Mouse (Mus musculus) liver, embryonic 13.5 days (tissue): Measurements from ENCODE around the gene Stk36. TPM values are rescaled to one million over a fixed set of nuclear protein-coding genes. Genes with fewer than 3 reads are reported as not detected.

ENCODE experiments used
- ATAC-seq: fragments of 200-750 bp; cut with Nextera tagmentation; 2 replicates; pipeline ENCODE4 v1.8.0; 2017; ENCODE audit warnings: low read depth, mild to moderate bottlenecking, moderate number of reproducible peaks, moderate library complexity
- DNase-seq: peaks from one replicate; pipeline ENCODE4 v3.0.0; 2022
- H3K27ac ChIP-seq: fragments of 300-500 bp; sonication (generic); 2 replicates; pipeline ENCODE4 v1.5.1; 2015; ENCODE audit warnings: moderate library complexity, mild to moderate bottlenecking, inconsistent platforms
- H3K27me3 ChIP-seq: fragments of 300-500 bp; sonication (generic); 2 replicates; pipeline ENCODE4 v1.6.1; 2015; ENCODE audit warnings: mild to moderate bottlenecking, inconsistent platforms
- H3K36me3 ChIP-seq: fragments of 300-500 bp; sonication (generic); 2 replicates; pipeline ENCODE4 v1.6.1; 2015; ENCODE audit warnings: mild to moderate bottlenecking, inconsistent platforms
- H3K4me1 ChIP-seq: fragments of 300-500 bp; sonication (generic); replicated peaks from 2 replicates; pipeline ENCODE4 v1.6.1; 2015; ENCODE audit warnings: inconsistent platforms
- H3K4me2 ChIP-seq: fragments of 300-500 bp; sonication (generic); 2 replicates; pipeline ENCODE4 v1.6.1; 2015; ENCODE audit warnings: inconsistent platforms, mild to moderate bottlenecking, moderate library complexity
- H3K4me3 ChIP-seq: fragments of 300-500 bp; sonication (generic); replicated peaks from 2 replicates; pipeline ENCODE4 v1.5.1; 2015; ENCODE audit warnings: mild to moderate bottlenecking, inconsistent platforms
- H3K9ac ChIP-seq: fragments of 300-500 bp; sonication (generic); 2 replicates; pipeline ENCODE4 v1.6.1; 2015; ENCODE audit warnings: mild to moderate bottlenecking, inconsistent platforms
- H3K9me3 ChIP-seq: fragments of 300-500 bp; sonication (generic); replicated peaks from 2 replicates; pipeline ENCODE4 v1.6.1; 2016; ENCODE audit warnings: inconsistent platforms
- WGBS: fragments of 180-500 bp; shearing (Covaris S2); methylation state at CpG from one replicate; pipeline ENCODE4 v1.1.7; 2015; ENCODE audit not compliant: insufficient replicate concordance; 5-methylcytosine and 5-hydroxymethylcytosine counted together
- polyA plus RNA-seq: library from polyadenylated mRNA; unstranded; fragments of >200 nt; fragmentation: Nextera tagmentation; extraction: Ambion mirVana; gene quantifications from 2 replicates; pipeline ENCODE4 v1.2.1, GENCODE M21; 2015

The Stk36 gene
- polyA plus RNA-seq, 1 experiment from 2014 or later: 0.58 TPM

DNA sequence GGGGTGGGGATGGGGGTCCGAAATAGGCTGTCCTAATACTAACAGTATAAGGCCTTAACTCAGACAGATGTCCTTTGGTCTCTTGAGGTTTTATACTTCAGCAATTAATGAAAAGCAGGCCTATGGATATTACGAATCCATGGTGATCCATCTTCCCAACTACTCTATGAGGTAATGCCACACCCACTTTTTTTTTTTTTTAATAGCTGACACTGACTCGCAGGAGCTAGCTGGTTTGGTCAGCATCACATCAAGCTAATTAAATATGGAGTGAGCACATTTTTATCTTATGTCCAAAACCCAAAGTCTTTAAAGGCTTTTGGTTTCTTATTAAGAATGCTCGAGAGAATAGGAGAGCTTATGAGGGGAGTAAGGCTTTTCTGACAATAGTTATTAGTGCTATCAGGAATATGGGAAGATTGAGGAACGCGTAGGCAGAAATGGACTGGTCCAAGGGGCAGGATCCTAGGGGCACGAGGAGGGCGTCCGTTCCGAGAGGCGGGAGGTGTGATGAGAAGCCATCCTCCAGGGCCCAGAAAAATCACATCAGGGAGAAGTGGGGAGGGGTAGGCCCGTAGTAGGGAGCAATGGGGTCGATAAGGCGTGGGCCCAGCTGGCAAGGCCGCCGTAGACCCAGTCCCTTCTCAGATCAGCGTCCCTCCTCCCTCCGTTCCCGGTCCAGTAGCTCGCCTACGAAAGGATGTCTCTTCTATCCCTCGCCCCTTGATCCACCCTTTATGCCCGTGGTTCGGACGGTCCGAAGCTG lies 561 bp upstream of the Stk36 start:
- peak overlapping the region; percentile 81 for H3K4me3 ChIP-seq
- H3K36me3 ChIP-seq: peaks cover 27% of the 10 kb centered on the region
- 7% methylated on average over 26 of the region's 26 CpGs for WGBS
- peak; percentile 68 for ATAC-seq
- no peaks in the 10 kb centered on the region for H3K9me3 ChIP-seq
- H3K27me3 ChIP-seq: no peaks in the 10 kb centered on the region
- 0 out of 2 replicates have a peak overlapping the region, but pooled peaks have one; percentile 8 for H3K27ac ChIP-seq
- peak overlapping the region; percentile 82 for H3K9ac ChIP-seq
- H3K4me2 ChIP-seq: peak overlapping the region; percentile 80
- no peak for DNase-seq
- H3K4me1 ChIP-seq: peaks cover 20% of the 10 kb centered on the region

DNA sequence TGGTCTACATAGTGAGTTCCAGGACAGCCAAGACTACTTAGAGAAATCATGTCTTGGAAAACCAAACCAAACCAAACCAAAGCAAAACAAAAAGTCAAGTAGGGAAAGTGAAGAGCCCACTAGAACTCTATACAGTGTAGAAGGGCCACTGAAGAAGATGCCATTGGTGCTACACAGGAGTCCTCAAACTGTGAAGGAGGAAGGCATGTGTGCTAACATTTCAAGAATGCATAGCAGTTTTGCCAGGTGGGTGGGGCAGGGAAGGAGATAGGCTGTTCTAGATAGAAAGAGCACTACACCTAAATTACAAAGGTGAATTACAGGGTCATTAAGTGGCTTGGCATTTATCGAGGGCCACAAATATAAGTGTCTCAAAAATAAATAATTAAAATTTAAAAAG lies 22.9 kb downstream of the Stk36 start:
- 81% methylated on average over 1 of the region's 1 CpGs for WGBS
- Histone ChIP-seq H3K4me2 (no peak overlapping the region), H3K27me3 (no peaks in the 10 kb centered on the region), H3K36me3 (no peaks in the 10 kb centered on the region), H3K9ac (no peak overlapping the region), H3K9me3 (no peaks in the 10 kb centered on the region), H3K27ac (no peak overlapping the region), H3K4me1 (no peaks in the 10 kb centered on the region), H3K4me3 (no peak overlapping the region)
- no peak for ATAC-seq
- DNase-seq: no peak

DNA sequence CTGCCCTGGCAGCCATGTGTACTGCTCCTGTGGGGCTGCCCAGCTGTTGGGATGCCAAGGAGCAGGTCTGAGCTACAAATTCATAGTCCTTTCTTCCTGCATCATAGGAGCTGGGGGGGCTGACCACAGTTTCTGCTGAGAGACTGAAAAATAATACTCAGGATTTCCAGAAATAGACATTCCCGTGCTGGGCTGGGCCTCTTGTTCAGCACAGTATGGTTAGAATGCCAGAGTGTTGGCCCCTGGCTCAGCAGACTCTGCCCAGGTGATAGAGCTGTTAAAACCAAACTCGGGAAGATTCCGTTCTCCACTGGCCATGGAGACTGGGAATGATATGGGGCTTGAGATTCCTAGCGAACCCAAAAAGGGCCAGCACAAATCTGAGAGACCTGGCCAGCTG lies 24.8 kb downstream of the Stk36 start:
- DNase-seq: no peak
- Histone ChIP-seq H3K27ac (no peak overlapping the region), H3K9ac (no peak overlapping the region), H3K4me3 (no peak overlapping the region), H3K9me3 (no peaks in the 10 kb centered on the region), H3K27me3 (no peaks in the 10 kb centered on the region), H3K4me2 (no peak overlapping the region), H3K4me1 (no peaks in the 10 kb centered on the region), H3K36me3 (no peaks in the 10 kb centered on the region)
- WGBS: 60% methylated on average over 4 of the region's 4 CpGs
- no peak for ATAC-seq

DNA sequence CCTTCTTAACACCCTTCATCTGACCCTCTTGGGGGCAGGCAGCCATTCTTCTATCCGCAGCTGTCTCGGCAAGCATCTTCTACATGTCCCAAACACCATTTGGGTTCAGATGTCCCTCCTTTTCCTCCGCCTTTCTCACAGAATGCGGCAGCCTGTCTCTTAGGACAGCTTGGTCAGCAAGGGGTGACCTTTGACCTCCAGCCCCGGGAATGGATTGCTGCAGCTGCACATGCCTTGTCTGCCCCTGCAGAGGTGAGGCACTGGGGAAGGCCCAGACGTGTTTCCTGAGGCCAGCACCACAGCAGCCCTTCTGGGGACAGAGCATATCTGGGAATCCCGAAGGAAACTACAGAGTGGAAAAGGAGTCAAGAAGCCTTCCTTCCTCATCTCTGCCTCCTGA lies 26.8 kb downstream of the Stk36 start:
- ATAC-seq: no peak
- Histone ChIP-seq H3K4me3 (no peak overlapping the region), H3K27ac (no peak overlapping the region), H3K9me3 (no peaks in the 10 kb centered on the region), H3K27me3 (no peaks in the 10 kb centered on the region), H3K4me2 (no peak overlapping the region), H3K36me3 (no peaks in the 10 kb centered on the region), H3K4me1 (no peaks in the 10 kb centered on the region), H3K9ac (no peak overlapping the region)
- no peak for DNase-seq
- 54% methylated on average over 7 of the region's 7 CpGs for WGBS

DNA sequence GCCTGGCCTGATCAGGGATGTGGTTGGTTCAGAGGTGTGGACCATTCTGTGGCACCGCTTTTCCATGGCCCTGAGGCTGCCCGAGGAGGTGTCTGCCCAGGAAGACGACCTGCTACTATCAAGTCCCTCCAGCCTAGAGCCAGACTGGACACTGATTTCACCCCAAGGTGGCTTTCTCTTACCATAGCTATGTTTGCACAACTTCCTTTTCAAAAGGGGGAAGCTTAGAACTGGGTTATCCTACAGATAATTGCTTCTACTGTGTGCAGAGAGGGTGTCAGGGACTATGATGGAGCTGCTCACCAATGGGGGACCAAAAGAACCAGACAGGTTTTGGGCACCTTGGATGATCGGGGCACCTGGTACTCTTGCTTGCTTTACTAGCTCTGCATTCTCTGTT lies 31.5 kb downstream of the Stk36 start:
- Histone ChIP-seq H3K4me1 (no peaks in the 10 kb centered on the region), H3K9me3 (no peaks in the 10 kb centered on the region), H3K27me3 (no peaks in the 10 kb centered on the region), H3K27ac (no peak overlapping the region), H3K36me3 (no peaks in the 10 kb centered on the region), H3K4me3 (no peak overlapping the region), H3K4me2 (no peak overlapping the region), H3K9ac (no peak overlapping the region)
- DNase-seq (no peak), ATAC-seq (no peak)
- 38% methylated on average over 4 of the region's 4 CpGs for WGBS

DNA sequence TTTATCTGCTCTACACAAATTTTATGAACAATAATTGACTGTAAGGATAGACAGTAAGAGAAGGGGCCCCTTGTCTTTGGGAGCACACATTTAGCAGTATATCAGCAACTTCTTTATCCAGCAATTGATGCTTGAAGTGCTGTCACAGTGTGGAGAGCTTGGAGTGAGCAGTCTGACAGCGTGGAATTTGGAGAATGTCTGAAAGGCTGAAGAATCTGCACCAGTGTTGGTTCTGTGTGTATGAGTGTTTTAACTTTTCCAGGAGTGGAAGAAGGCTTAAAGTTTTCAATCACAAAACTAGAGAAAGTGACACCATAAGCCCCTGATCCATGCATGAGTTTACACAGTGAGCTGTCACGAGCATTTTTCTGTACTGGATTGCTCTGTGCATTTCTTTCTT lies 42.3 kb downstream of the Stk36 start:
- 59% methylated on average over 2 of the region's 2 CpGs for WGBS

DNA sequence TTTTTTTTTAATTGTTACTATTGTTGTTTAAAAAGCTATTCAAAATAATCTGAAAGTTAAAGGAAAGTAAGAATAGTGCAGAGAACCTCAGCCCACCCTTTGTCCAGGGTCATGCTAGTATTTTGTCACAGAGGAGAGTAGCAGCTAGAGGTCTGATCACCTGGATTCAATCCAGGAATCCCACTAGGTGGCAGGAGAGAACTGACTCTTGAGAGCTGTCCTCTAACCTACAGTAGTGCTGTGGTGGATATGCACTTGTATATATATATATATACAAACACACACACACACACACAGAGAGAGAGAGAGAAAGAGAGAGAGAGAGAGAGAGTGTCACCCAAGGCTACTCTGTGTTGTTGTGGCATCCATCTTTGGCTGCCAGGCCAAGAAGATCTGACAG lies 42.7 kb downstream of the Stk36 start:
- H3K27me3 ChIP-seq: 0 out of 2 replicates have a peak, but pooled peaks cover 3% of the 10 kb centered on the region
- H3K9me3 ChIP-seq: no peaks in the 10 kb centered on the region
- H3K4me2 ChIP-seq: no peak overlapping the region
- H3K4me1 ChIP-seq: no peaks in the 10 kb centered on the region
- H3K36me3 ChIP-seq: no peaks in the 10 kb centered on the region
- H3K27ac ChIP-seq: no peak overlapping the region
- no peak for DNase-seq
- no peak overlapping the region for H3K4me3 ChIP-seq
- no peak overlapping the region for H3K9ac ChIP-seq
- no peak for ATAC-seq

More for the DNA sequence above, 42.3 kb downstream of the Stk36 start:
- ATAC-seq (no peak), DNase-seq (no peak)
- H3K9me3 ChIP-seq: no peaks in the 10 kb centered on the region
- 0 out of 2 replicates have a peak, but pooled peaks cover 3% of the 10 kb centered on the region for H3K27me3 ChIP-seq
- H3K4me2 ChIP-seq: no peak overlapping the region
- H3K4me1 ChIP-seq: no peaks in the 10 kb centered on the region
- no peaks in the 10 kb centered on the region for H3K36me3 ChIP-seq
- no peak overlapping the region for H3K4me3 ChIP-seq
- no peak overlapping the region for H3K27ac ChIP-seq
- H3K9ac ChIP-seq: no peak overlapping the region

DNA sequence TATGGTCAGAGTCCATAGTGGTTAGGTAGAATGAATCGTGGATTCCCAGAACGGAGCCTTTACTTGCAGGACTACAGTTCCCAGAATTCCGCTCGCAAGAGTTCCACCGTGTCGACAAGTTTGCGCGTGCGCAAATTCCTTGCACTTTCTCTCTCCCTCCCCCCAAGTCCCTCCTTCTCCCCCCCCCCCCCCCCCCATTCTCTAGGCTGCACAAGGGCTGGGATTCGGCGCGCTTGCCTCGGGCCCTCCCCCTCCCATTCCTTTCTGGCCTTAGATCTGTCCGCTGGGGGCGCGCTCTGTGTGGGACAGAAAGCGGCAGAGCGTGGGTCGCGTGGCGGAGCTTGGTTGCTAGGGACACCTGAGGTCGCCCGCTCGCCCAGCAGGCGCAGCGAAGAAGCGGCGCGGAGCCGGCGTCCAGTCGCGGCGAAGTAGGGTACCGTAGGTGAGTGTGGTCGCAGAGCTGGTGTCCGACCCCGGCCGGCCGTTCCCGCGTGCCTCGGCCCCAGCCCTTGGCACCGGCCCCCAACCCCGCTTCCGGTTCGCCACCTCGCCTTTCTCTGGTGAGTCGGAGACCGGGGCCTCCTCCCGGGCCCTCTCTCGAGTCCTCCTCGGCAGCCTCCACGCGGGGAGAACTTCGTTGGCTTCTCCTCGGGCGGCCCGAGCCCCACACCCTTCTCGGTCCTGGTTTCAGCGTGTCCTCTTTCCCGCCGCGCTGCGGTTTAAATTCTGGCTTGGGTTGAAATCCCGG lies 60.4 kb downstream of the Stk36 start, which contains the start of gene Ttll4:
TSS of gene Ttll4 (plus strand) at position 298 of the 748 bp plus-strand sequence.
- Histone ChIP-seq H3K36me3 (no peaks in the 10 kb centered on the region), H3K4me2 (peak within 1 kb of the TSS; percentile 80), H3K4me1 (peaks cover 42% of the 10 kb centered on the region), H3K9me3 (no peaks in the 10 kb centered on the region), H3K27ac (peak within 1 kb of the TSS; percentile 80), H3K9ac (peak within 1 kb of the TSS; percentile 87), H3K27me3 (no peaks in the 10 kb centered on the region), H3K4me3 (peak within 1 kb of the TSS; percentile 88)
- under 1% methylated on average over 64 of the region's 66 CpGs for WGBS
- ATAC-seq (peak; percentile 96), DNase-seq (peak; percentile 87)

DNA sequence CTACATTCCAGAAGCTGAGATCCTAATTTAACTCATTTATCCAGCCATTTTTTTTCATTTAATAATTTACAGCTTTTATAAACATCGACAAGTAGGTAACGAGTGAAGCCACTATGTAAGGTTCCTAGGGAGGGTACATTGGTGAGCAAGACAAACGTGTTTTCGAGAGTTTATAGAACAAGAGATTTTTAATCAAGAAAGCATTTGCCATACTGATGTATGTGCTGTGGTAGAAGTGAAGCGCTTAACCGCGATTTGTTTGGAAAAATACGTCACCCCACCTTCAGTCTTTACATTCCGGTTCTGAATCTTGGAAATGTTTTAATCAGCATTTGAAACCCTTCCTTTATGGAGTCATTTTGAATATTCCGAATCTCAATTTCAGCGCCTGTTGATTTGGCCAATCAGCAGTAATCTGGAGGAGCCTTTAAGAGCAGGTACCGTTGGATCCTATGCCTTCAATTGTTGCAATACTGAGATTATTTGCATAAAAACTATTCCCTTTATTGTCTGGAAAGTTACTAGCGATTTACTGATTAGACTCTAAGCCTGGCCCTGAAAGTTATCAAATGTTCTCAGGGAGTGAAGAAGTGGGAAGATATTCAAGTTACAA lies 61.1 kb downstream of the Stk36 start:
- peaks cover 43% of the 10 kb centered on the region for H3K4me1 ChIP-seq
- 2% methylated on average over 13 of the region's 13 CpGs for WGBS
- H3K36me3 ChIP-seq: no peaks in the 10 kb centered on the region
- no peaks in the 10 kb centered on the region for H3K9me3 ChIP-seq
- H3K9ac ChIP-seq: peak overlapping the region; percentile 87
- no peaks in the 10 kb centered on the region for H3K27me3 ChIP-seq
- peak overlapping the region; percentile 80 for H3K4me2 ChIP-seq
- H3K4me3 ChIP-seq: peak overlapping the region; percentile 88
- ATAC-seq: no peak
- no peak for DNase-seq
- H3K27ac ChIP-seq: peak overlapping the region; percentile 80

DNA sequence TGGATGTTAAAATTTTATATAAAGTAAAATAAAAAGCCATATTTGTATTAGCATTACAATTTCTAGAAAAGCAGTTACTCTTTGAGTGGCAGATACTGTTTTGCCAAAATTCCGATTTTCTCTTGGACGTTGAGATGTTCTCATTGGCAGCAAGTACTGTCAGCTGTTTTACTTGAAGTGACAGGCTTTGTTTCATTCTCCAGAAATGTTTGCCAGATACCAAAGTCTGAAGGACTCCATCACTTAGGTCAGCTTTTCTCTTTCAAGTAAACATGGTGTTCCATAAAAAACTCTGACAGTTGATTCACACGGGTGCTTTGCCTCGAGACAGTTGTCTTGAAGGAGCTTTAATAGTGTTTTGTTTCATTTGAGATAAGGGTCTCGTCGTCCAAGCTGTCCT lies 63.9 kb downstream of the Stk36 start:
- 0 out of 2 replicates have a peak, but pooled peaks cover 9% of the 10 kb centered on the region for H3K36me3 ChIP-seq
- no peak for ATAC-seq
- no peak overlapping the region for H3K4me2 ChIP-seq
- no peak for DNase-seq
- H3K27me3 ChIP-seq: no peaks in the 10 kb centered on the region
- 59% methylated on average over 6 of the region's 6 CpGs for WGBS
- H3K9me3 ChIP-seq: no peaks in the 10 kb centered on the region
- no peak overlapping the region for H3K4me3 ChIP-seq
- H3K4me1 ChIP-seq: peaks cover 45% of the 10 kb centered on the region
- H3K9ac ChIP-seq: no peak overlapping the region
- no peak overlapping the region for H3K27ac ChIP-seq

DNA sequence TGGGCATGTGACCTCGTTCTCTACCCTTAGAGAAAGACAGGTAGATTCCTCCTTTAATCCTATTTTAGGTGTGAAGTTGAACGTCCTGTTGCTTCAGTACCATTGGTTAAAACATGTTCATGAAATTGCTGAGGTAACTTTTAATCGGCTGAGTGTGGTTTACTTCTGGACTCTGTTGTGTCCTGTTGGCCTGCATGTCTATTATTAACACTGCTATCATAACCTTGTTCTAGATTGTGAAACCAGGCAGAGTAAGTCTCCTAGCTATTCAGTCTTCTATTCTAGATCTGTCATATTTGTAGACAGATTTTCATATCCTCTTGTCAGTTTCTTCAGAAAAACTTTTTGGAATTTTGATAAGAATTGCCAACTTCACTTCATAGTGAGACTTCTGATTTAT lies 67.1 kb downstream of the Stk36 start:
- Histone ChIP-seq H3K9me3 (no peaks in the 10 kb centered on the region), H3K27ac (no peak overlapping the region), H3K9ac (no peak overlapping the region), H3K4me3 (no peak overlapping the region), H3K4me2 (no peak overlapping the region), H3K4me1 (peaks cover 46% of the 10 kb centered on the region), H3K27me3 (no peaks in the 10 kb centered on the region), H3K36me3 (0 out of 2 replicates have a peak, but pooled peaks cover 15% of the 10 kb centered on the region)
- 73% methylated on average over 3 of the region's 3 CpGs for WGBS
- DNase-seq (no peak), ATAC-seq (no peak)
